Mouse (Mus musculus): ENCODE data around the gene Arid3a.

DNA sequence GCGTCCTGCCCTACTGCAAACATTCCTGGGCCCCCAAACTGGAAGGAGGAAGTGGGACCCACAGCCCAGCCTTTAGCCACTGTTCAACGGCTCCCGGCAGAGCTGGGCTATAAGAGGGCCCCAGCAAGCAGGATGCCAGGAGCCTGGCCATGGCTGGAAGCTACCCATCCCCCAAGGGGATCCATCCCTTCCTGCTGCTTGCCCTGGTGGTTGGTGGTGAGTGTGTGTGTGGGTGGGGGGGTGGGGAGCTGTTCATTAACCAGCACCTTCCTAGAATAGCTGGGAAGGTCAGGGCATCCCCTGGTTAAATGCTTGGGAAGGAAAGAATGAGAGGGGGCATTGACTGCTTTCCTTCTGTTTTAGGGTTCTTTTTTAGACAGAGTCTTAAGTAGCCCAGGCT is 47.3 kb upstream of the Arid3a start:
- TF ChIP-seq HCFC1 (IDR thresholded peaks at IDR 0.05; ENCODE audit: low read depth, low read length) (no peak), POLR2A (IDR thresholded peaks at IDR 0.05; ENCODE audit: control insufficient read depth in 1 of 2, insufficient read depth in 1 of 2, low read depth in 1 of 2, low read length in 2 of 2, poor library complexity in 1 of 2) (no peak), MAX (IDR thresholded peaks at IDR 0.05; ENCODE audit: low read length) (no peak), CTCF (IDR thresholded peaks at IDR 0.05 in 2 of 3, conservative IDR thresholded peaks at IDR 0.05 in 1 of 3; ENCODE audit: control insufficient read depth in 1 of 3, insufficient read depth in 1 of 3, low read depth in 2 of 3, low read length in 3 of 3, poor library complexity in 1 of 3, severe bottlenecking in 1 of 3) (no peak), TAL1 (IDR thresholded peaks at IDR 0.05; ENCODE audit: low read length) (no peak)
